Mouse (Mus musculus) lung, embryonic 15.5 days (tissue): ENCODE data around the gene Fam222a. TPM values are rescaled to one million over a fixed set of nuclear protein-coding genes. Genes with fewer than 3 reads are reported as not detected.

Source experiments
- ATAC-seq: fragments of 200-750 bp; cut with Nextera tagmentation; 2 replicates; pipeline ENCODE4 v1.8.0; 2017; ENCODE audit warnings: moderate number of reproducible peaks, borderline replicate concordance; ENCODE audit not compliant: low FRiP score, low TSS enrichment; ENCODE audit errors: extremely low read depth
- H3K27ac ChIP-seq: fragments of 300-500 bp; sonication (generic); 2 replicates; pipeline ENCODE4 v1.5.1; 2015; ENCODE audit warnings: moderate library complexity, mild to moderate bottlenecking, inconsistent platforms
- H3K27me3 ChIP-seq: fragments of 300-500 bp; sonication (generic); 2 replicates; pipeline ENCODE4 v1.6.1; 2015; ENCODE audit warnings: inconsistent platforms
- H3K36me3 ChIP-seq: fragments of 300-500 bp; sonication (generic); 2 replicates; pipeline ENCODE4 v1.6.1; 2015; ENCODE audit warnings: inconsistent platforms
- H3K4me1 ChIP-seq: fragments of 300-500 bp; sonication (generic); 2 replicates; pipeline ENCODE4 v1.6.1; 2015; ENCODE audit warnings: inconsistent platforms
- H3K4me2 ChIP-seq: fragments of 300-500 bp; sonication (generic); 2 replicates; pipeline ENCODE4 v1.6.1; 2015; ENCODE audit warnings: inconsistent platforms, mild to moderate bottlenecking, moderate library complexity
- H3K4me3 ChIP-seq: fragments of 300-500 bp; sonication (generic); 2 replicates; pipeline ENCODE4 v1.5.1; 2015; ENCODE audit warnings: mild to moderate bottlenecking, inconsistent platforms
- H3K9ac ChIP-seq: fragments of 300-500 bp; sonication (generic); 2 replicates; pipeline ENCODE4 v1.6.1; 2015; ENCODE audit warnings: inconsistent platforms
- H3K9me3 ChIP-seq: fragments of 300-500 bp; sonication (generic); 2 replicates; pipeline ENCODE4 v1.6.1; 2016; ENCODE audit warnings: inconsistent platforms
- WGBS: fragments of 180-500 bp; shearing (Covaris S2); methylation state at CpG from one replicate; pipeline ENCODE4 v1.1.7; 2015; 5-methylcytosine and 5-hydroxymethylcytosine counted together
- polyA plus RNA-seq: library from polyadenylated mRNA; unstranded; fragments of >200 nt; fragmentation: Nextera tagmentation; extraction: Ambion mirVana; gene quantifications from 2 replicates; pipeline ENCODE4 v1.2.1, GENCODE M21; 2015

Gene Fam222a
- polyA plus RNA-seq, 1 experiment from 2014 or later = 2.1 TPM

GRCm38 (mm10) chr5:114618851-114619250 is 51.0 kb downstream of the Fam222a start:
- no peak overlapping the region for H3K4me2 ChIP-seq
- H3K27ac ChIP-seq = no peak overlapping the region
- H3K9me3 ChIP-seq = no peaks in the 10 kb centered on the region
- no peak overlapping the region for H3K4me3 ChIP-seq
- WGBS = 25% methylated on average over 8 of the region's 8 CpGs
- H3K9ac ChIP-seq = no peak overlapping the region
- no peaks in the 10 kb centered on the region; the same call in 1 of the 2 replicates for H3K27me3 ChIP-seq
- H3K4me1 ChIP-seq = no peaks in the 10 kb centered on the region
- ATAC-seq = no peak
- no peaks in the 10 kb centered on the region for H3K36me3 ChIP-seq

- H3K27me3 ChIP-seq = no peaks in the 10 kb centered on the region; the same call in 1 of the 2 replicates
- no peak overlapping the region for H3K9ac ChIP-seq
- no peaks in the 10 kb centered on the region for H3K9me3 ChIP-seq
- no peak for ATAC-seq
- no peak overlapping the region for H3K27ac ChIP-seq
- H3K4me1 ChIP-seq = no peaks in the 10 kb centered on the region
- WGBS = 33% methylated on average over 6 of the region's 6 CpGs
- no peak overlapping the region for H3K4me2 ChIP-seq
- no peaks in the 10 kb centered on the region for H3K36me3 ChIP-seq
- no peak overlapping the region for H3K4me3 ChIP-seq
These were observed 52.5 kb downstream of the Fam222a start for GRCm38 (mm10) chr5:114620305-114620704.

- Histone ChIP-seq H3K36me3 (no peaks in the 10 kb centered on the region), H3K9ac (no peak overlapping the region), H3K9me3 (no peaks in the 10 kb centered on the region), H3K4me3 (no peak overlapping the region), H3K27ac (no peak overlapping the region), H3K4me2 (no peak overlapping the region), H3K4me1 (no peaks in the 10 kb centered on the region), H3K27me3 (no peaks in the 10 kb centered on the region)
- no peak for ATAC-seq
- WGBS = 18% methylated on average over 3 of the region's 3 CpGs
These were observed 57.8 kb downstream of the Fam222a start for GRCm38 (mm10) chr5:114625590-114625989.

- 39% methylated on average over 2 of the region's 2 CpGs for WGBS
- H3K9me3 ChIP-seq = no peaks in the 10 kb centered on the region
- no peak for ATAC-seq
These were observed 63.5 kb downstream of the Fam222a start for GRCm38 (mm10) chr5:114631336-114631735.

GRCm38 (mm10) chr5:114636091-114636490 is 68.3 kb downstream of the Fam222a start:
- Histone ChIP-seq H3K36me3 (no peaks in the 10 kb centered on the region), H3K27me3 (peaks cover 17% of the 10 kb centered on the region; the same call in 1 of the 2 replicates)
- ATAC-seq = no peak

More at GRCm38 (mm10) chr5:114631336-114631735, 63.5 kb downstream of the Fam222a start:
- H3K4me3 ChIP-seq = no peak overlapping the region
- H3K36me3 ChIP-seq = no peaks in the 10 kb centered on the region
- no peaks in the 10 kb centered on the region for H3K4me1 ChIP-seq
- no peak overlapping the region for H3K27ac ChIP-seq
- H3K27me3 ChIP-seq = no peaks in the 10 kb centered on the region; the same call in 1 of the 2 replicates
- H3K9ac ChIP-seq = no peak overlapping the region
- no peak overlapping the region for H3K4me2 ChIP-seq

GRCm38 (mm10) chr5:114638769-114639644 is 71.2 kb downstream of the Fam222a start:
- no peak overlapping the region for H3K4me3 ChIP-seq
- ATAC-seq = peak; percentile 69; the same call in 1 of the 2 replicates
- no peaks in the 10 kb centered on the region for H3K9me3 ChIP-seq
- no peak overlapping the region for H3K27ac ChIP-seq
- peaks cover 17% of the 10 kb centered on the region; the same call in 1 of the 2 replicates for H3K27me3 ChIP-seq
- H3K9ac ChIP-seq = no peak overlapping the region
- peak overlapping the region; percentile 42 for H3K4me2 ChIP-seq
- peaks cover 8% of the 10 kb centered on the region for H3K4me1 ChIP-seq
- 11% methylated on average over 22 of the region's 22 CpGs for WGBS
- H3K36me3 ChIP-seq = no peaks in the 10 kb centered on the region

More at GRCm38 (mm10) chr5:114636091-114636490, 68.3 kb downstream of the Fam222a start:
- Histone ChIP-seq H3K9me3 (no peaks in the 10 kb centered on the region), H3K4me2 (no peak overlapping the region), H3K4me1 (peaks cover 8% of the 10 kb centered on the region), H3K4me3 (no peak overlapping the region), H3K9ac (no peak overlapping the region), H3K27ac (no peak overlapping the region)
- 75% methylated on average over 25 of the region's 25 CpGs for WGBS

GRCm38 (mm10) chr5:114639645-114639957 is 71.8 kb downstream of the Fam222a start:
- Histone ChIP-seq H3K4me3 (no peak overlapping the region), H3K9ac (no peak overlapping the region), H3K4me1 (peaks cover 8% of the 10 kb centered on the region), H3K27me3 (peaks cover 17% of the 10 kb centered on the region; the same call in 1 of the 2 replicates), H3K27ac (no peak overlapping the region), H3K36me3 (no peaks in the 10 kb centered on the region), H3K4me2 (peak overlapping the region; percentile 42), H3K9me3 (no peaks in the 10 kb centered on the region)
- ATAC-seq = peak; percentile 31; the same call in 1 of the 2 replicates
- WGBS = 19% methylated on average over 7 of the region's 7 CpGs

- Histone ChIP-seq H3K27me3 (peaks cover 17% of the 10 kb centered on the region; the same call in 1 of the 2 replicates), H3K9ac (no peak overlapping the region), H3K36me3 (no peaks in the 10 kb centered on the region), H3K4me1 (peaks cover 8% of the 10 kb centered on the region), H3K4me2 (no peak overlapping the region), H3K9me3 (no peaks in the 10 kb centered on the region), H3K4me3 (no peak overlapping the region), H3K27ac (no peak overlapping the region)
- no peak for ATAC-seq
- 79% methylated on average over 10 of the region's 10 CpGs for WGBS
These were observed 73.0 kb downstream of the Fam222a start for GRCm38 (mm10) chr5:114640809-114641208.

GRCm38 (mm10) chr5:114644918-114645317 is 77.1 kb downstream of the Fam222a start:
- Histone ChIP-seq H3K9me3 (no peaks in the 10 kb centered on the region), H3K4me1 (peaks cover 17% of the 10 kb centered on the region), H3K36me3 (no peaks in the 10 kb centered on the region), H3K4me2 (no peak overlapping the region), H3K27ac (no peak overlapping the region), H3K4me3 (no peak overlapping the region), H3K27me3 (peaks cover 6% of the 10 kb centered on the region; the same call in 1 of the 2 replicates), H3K9ac (no peak overlapping the region)
- WGBS = 33% methylated on average over 6 of the region's 6 CpGs
- ATAC-seq = no peak

GRCm38 (mm10) chr5:114645916-114646315 is 78.1 kb downstream of the Fam222a start:
- H3K4me1 ChIP-seq = peaks cover 22% of the 10 kb centered on the region
- no peaks in the 10 kb centered on the region for H3K9me3 ChIP-seq
- H3K36me3 ChIP-seq = no peaks in the 10 kb centered on the region
- H3K4me3 ChIP-seq = no peak overlapping the region
- H3K9ac ChIP-seq = no peak overlapping the region
- no peak overlapping the region for H3K4me2 ChIP-seq
- H3K27me3 ChIP-seq = peaks cover 6% of the 10 kb centered on the region; the same call in 1 of the 2 replicates
- WGBS = 72% methylated on average over 5 of the region's 5 CpGs
- no peak overlapping the region for H3K27ac ChIP-seq
- no peak for ATAC-seq

GRCm38 (mm10) chr5:114647211-114647974 is 79.6 kb downstream of the Fam222a start:
- Histone ChIP-seq H3K9ac (peak overlapping the region; percentile 15), H3K27me3 (peaks cover 6% of the 10 kb centered on the region; the same call in 1 of the 2 replicates), H3K4me3 (peak overlapping the region; percentile 27), H3K4me1 (peaks cover 27% of the 10 kb centered on the region), H3K4me2 (peak overlapping the region; percentile 61), H3K36me3 (no peaks in the 10 kb centered on the region), H3K9me3 (no peaks in the 10 kb centered on the region), H3K27ac (peak overlapping the region; percentile 34)
- WGBS = 3% methylated on average over 27 of the region's 27 CpGs
- ATAC-seq = peak; percentile 58
